Comparison of ENCODE assay signal across 9 mouse cellular contexts in the genomic region with DNA sequence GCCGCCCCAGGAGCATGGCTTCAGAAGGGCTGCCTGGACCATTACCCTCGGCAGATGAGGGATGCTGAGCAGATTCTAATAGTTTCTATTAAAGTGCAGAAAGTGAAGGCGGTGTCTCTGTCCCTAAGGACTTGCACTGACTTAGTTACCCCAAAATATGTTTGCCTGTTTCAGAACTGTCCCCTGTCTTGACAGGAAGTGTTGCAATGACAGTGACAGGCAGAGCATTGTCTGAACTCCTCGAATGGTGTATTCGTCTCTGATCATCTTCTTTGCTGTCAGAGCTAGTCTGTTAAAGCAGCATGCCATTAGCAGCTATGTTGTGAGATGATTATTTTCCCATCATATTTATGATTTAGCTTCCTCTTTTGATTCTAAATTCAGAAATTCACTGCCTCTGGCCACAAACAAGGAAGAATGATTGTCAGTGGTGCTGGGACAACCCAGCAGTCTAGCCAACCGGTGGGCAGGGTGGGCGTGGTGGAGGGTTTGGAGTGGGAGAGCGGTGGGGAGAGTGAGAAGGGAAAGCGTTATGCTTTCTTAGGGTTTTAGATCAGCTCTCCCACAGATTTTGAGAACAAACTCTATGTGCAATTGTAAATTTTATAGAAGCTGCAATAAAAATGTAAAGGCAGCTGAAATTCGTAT.
"Had no signal": no experiment of that assay in that cellular context is flagged by ENCODE, and none has a peak within 500 bp of the region (broad histone marks: within the 10 kb centered on the region; RNA-seq: fewer than 3 reads in every experiment).

No protein-coding gene starts in this region.

- ATAC-seq: liver, postnatal 0 days; lung, postnatal 0 days; midbrain, embryonic 16.5 days had no signal

- DNase-seq: liver, postnatal 0 days; lung, adult 2 months; lung, postnatal 4 days; midbrain, embryonic 14.5 days; right cerebral cortex, postnatal 14 days; thymus, postnatal 14 days; thymus, postnatal 36 days had no signal
